Mouse (Mus musculus): ENCODE data around the gene Rfx8. TPM values are rescaled to one million over a fixed set of nuclear protein-coding genes. Genes with fewer than 3 reads are reported as not detected.

The Rfx8 gene
- total and polyA plus RNA-seq, 2 experiments from 2014 or later = 0.28 to 0.66 TPM

- Histone ChIP-seq H3K9me3 (ENCODE audit: low read length) (no peaks in the 10 kb centered on the region), H3K4me3 (ENCODE audit: low read depth, low read length) (no peak overlapping the region), H3K9ac (replicated peaks; ENCODE audit: low read length, poor library complexity, severe bottlenecking) (no peak overlapping the region), H3K4me1 (ENCODE audit: insufficient read depth, low read length) (no peaks in the 10 kb centered on the region), H3K27me3 (ENCODE audit: insufficient read depth, low read length) (no peaks in the 10 kb centered on the region), H3K36me3 (ENCODE audit: insufficient read depth, low read length) (no peaks in the 10 kb centered on the region), H3K27ac (ENCODE audit: low read depth, low read length) (no peak overlapping the region), H3K4me2 (ENCODE audit: low read depth, low read length, poor library complexity, severe bottlenecking) (no peak overlapping the region)
- WGBS = 78% methylated on average over 9 of the region's 9 CpGs
- ATAC-seq (ENCODE audit: low FRiP score) (no peak), DNase-seq (ENCODE audit: low spot score) (no peak)
- TF ChIP-seq CTCF (IDR thresholded peaks at IDR 0.05) = no peak
Observed at GRCm38 (mm10) chr1:39672362-39673105, 48.3 kb downstream of the Rfx8 start.

- TF ChIP-seq CTCF (IDR thresholded peaks at IDR 0.05) = no peak
- ATAC-seq (ENCODE audit: low FRiP score) (no peak), DNase-seq (ENCODE audit: low spot score) (no peak)
Observed at GRCm38 (mm10) chr1:39670211-39670935, 50.4 kb downstream of the Rfx8 start.

GRCm38 (mm10) chr1:39666751-39667252, 54.0 kb downstream of the Rfx8 start:
- no peaks in the 10 kb centered on the region for H3K4me1 ChIP-seq (ENCODE audit: insufficient read depth, low read length)
- H3K27ac ChIP-seq (ENCODE audit: low read depth, low read length) = no peak overlapping the region
- no peaks in the 10 kb centered on the region for H3K36me3 ChIP-seq (ENCODE audit: insufficient read depth, low read length)
- no peak for TF ChIP-seq CTCF (IDR thresholded peaks at IDR 0.05)
- peak; percentile 20 for DNase-seq (ENCODE audit: low spot score)
- H3K9me3 ChIP-seq (ENCODE audit: low read length) = no peaks in the 10 kb centered on the region
- no peak overlapping the region for H3K9ac ChIP-seq (replicated peaks; ENCODE audit: low read length, poor library complexity, severe bottlenecking)
- H3K27me3 ChIP-seq (ENCODE audit: insufficient read depth, low read length) = no peaks in the 10 kb centered on the region
- WGBS = 69% methylated on average over 12 of the region's 12 CpGs
- no peak overlapping the region for H3K4me2 ChIP-seq (ENCODE audit: low read depth, low read length, poor library complexity, severe bottlenecking)
- no peak for ATAC-seq (ENCODE audit: low FRiP score)
- no peak overlapping the region for H3K4me3 ChIP-seq (ENCODE audit: low read depth, low read length)

More at GRCm38 (mm10) chr1:39670211-39670935, 50.4 kb downstream of the Rfx8 start:
- 92% methylated on average over 17 of the region's 17 CpGs for WGBS
- Histone ChIP-seq H3K4me1 (ENCODE audit: insufficient read depth, low read length) (no peaks in the 10 kb centered on the region), H3K27me3 (ENCODE audit: insufficient read depth, low read length) (no peaks in the 10 kb centered on the region), H3K27ac (ENCODE audit: low read depth, low read length) (no peak overlapping the region), H3K9me3 (ENCODE audit: low read length) (no peaks in the 10 kb centered on the region), H3K4me2 (ENCODE audit: low read depth, low read length, poor library complexity, severe bottlenecking) (no peak overlapping the region), H3K36me3 (ENCODE audit: insufficient read depth, low read length) (no peaks in the 10 kb centered on the region), H3K4me3 (ENCODE audit: low read depth, low read length) (no peak overlapping the region), H3K9ac (replicated peaks; ENCODE audit: low read length, poor library complexity, severe bottlenecking) (no peak overlapping the region)

- Histone ChIP-seq H3K27ac (ENCODE audit: low read depth, low read length) (no peak overlapping the region), H3K9ac (replicated peaks; ENCODE audit: low read length, poor library complexity, severe bottlenecking) (no peak overlapping the region), H3K9me3 (ENCODE audit: low read length) (no peaks in the 10 kb centered on the region), H3K27me3 (ENCODE audit: insufficient read depth, low read length) (no peaks in the 10 kb centered on the region), H3K36me3 (ENCODE audit: insufficient read depth, low read length) (no peaks in the 10 kb centered on the region), H3K4me3 (ENCODE audit: low read depth, low read length) (no peak overlapping the region), H3K4me2 (ENCODE audit: low read depth, low read length, poor library complexity, severe bottlenecking) (no peak overlapping the region), H3K4me1 (ENCODE audit: insufficient read depth, low read length) (no peaks in the 10 kb centered on the region)
- ATAC-seq (ENCODE audit: low FRiP score) (no peak), DNase-seq (ENCODE audit: low spot score) (no peak)
- 94% methylated on average over 7 of the region's 7 CpGs for WGBS
- 0 out of 2 replicates have a peak, but pooled peaks have one; percentile 6 for TF ChIP-seq CTCF (IDR thresholded peaks at IDR 0.05)
Observed at GRCm38 (mm10) chr1:39664039-39664625, 56.7 kb downstream of the Rfx8 start.

GRCm38 (mm10) chr1:39663050-39663449, 57.7 kb downstream of the Rfx8 start:
- no peak for TF ChIP-seq CTCF (IDR thresholded peaks at IDR 0.05)
- Histone ChIP-seq H3K9ac (replicated peaks; ENCODE audit: low read length, poor library complexity, severe bottlenecking) (no peak overlapping the region), H3K27me3 (ENCODE audit: insufficient read depth, low read length) (no peaks in the 10 kb centered on the region), H3K4me1 (ENCODE audit: insufficient read depth, low read length) (no peaks in the 10 kb centered on the region), H3K4me3 (ENCODE audit: low read depth, low read length) (no peak overlapping the region), H3K9me3 (ENCODE audit: low read length) (0 out of 2 replicates have a peak, but pooled peaks cover 3% of the 10 kb centered on the region), H3K4me2 (ENCODE audit: low read depth, low read length, poor library complexity, severe bottlenecking) (no peak overlapping the region), H3K27ac (ENCODE audit: low read depth, low read length) (no peak overlapping the region), H3K36me3 (ENCODE audit: insufficient read depth, low read length) (no peaks in the 10 kb centered on the region)
- DNase-seq (ENCODE audit: low spot score) = no peak
- ATAC-seq (ENCODE audit: low FRiP score) = peak; percentile 52; the same call in 1 of the 2 replicates
- WGBS = 59% methylated on average over 4 of the region's 4 CpGs

Measured in midbrain, postnatal 0 days (tissue).